Mouse (Mus musculus): ENCODE measurements around the gene Serpina3a.

Serpina3a gene

GRCm38 (mm10) chr12:104142427-104142826 lies 29.9 kb downstream of the Serpina3a start:
- no peak for DNase-seq (ENCODE audit: low read depth, low spot score)

GRCm38 (mm10) chr12:104143286-104143685 lies 30.8 kb downstream of the Serpina3a start:
- DNase-seq (ENCODE audit: low read depth, low spot score), result no peak

GRCm38 (mm10) chr12:104145571-104145970 lies 33.0 kb downstream of the Serpina3a start:
- no peak for DNase-seq (ENCODE audit: low read depth, low spot score)

GRCm38 (mm10) chr12:104151989-104152388 lies 39.5 kb downstream of the Serpina3a start:
- DNase-seq (ENCODE audit: low read depth, low spot score), result no peak

GRCm38 (mm10) chr12:104153041-104153645 lies 40.6 kb downstream of the Serpina3a start:
- DNase-seq (ENCODE audit: low read depth, low spot score), result no peak

GRCm38 (mm10) chr12:104153656-104154055 lies 41.1 kb downstream of the Serpina3a start, which contains the start of gene Serpina3c:
Gene Serpina3c, minus strand, starts transcription at chr12:104153870.
- DNase-seq (ENCODE audit: low read depth, low spot score), result no peak
